Mouse (Mus musculus) lung, embryonic 16.5 days (tissue): ENCODE measurements at regions not wholly inside any gene's neighbourhood (a gene's known extent, or its start where the extent isn't known, plus 50 kb on each side); places are given as distances from the start of the nearest gene placed in this dataset.

Source experiments
- ATAC-seq: fragments of 200-750 bp; cut with Nextera tagmentation; 2 replicates; pipeline ENCODE4 v1.8.0; 2017; ENCODE audit warnings: low read depth, mild to moderate bottlenecking, moderate library complexity
- H3K27ac ChIP-seq: fragments of 300-500 bp; sonication (generic); 2 replicates; pipeline ENCODE4 v1.5.1; 2014; ENCODE audit warnings: mild to moderate bottlenecking, control low read depth, low read length
- H3K27me3 ChIP-seq: fragments of 300-500 bp; sonication (generic); 2 replicates; pipeline ENCODE4 v1.6.1; 2014; ENCODE audit warnings: low read depth, low read length, mixed read lengths; ENCODE audit not compliant: control insufficient read depth, insufficient read depth
- H3K36me3 ChIP-seq: fragments of 300-500 bp; sonication (generic); 2 replicates; pipeline ENCODE4 v1.6.1; 2014; ENCODE audit warnings: low read length; ENCODE audit not compliant: control insufficient read depth, insufficient read depth
- H3K4me1 ChIP-seq: fragments of 300-500 bp; sonication (generic); replicated peaks from 2 replicates; pipeline ENCODE4 v1.6.1; 2014; ENCODE audit warnings: low read length, mixed read lengths; ENCODE audit not compliant: control insufficient read depth, insufficient read depth
- H3K4me2 ChIP-seq: fragments of 300-500 bp; sonication (generic); 2 replicates; pipeline ENCODE4 v1.6.1; 2014; ENCODE audit warnings: low read depth, low read length, control low read depth
- H3K4me3 ChIP-seq: fragments of 300-500 bp; sonication (generic); 2 replicates; pipeline ENCODE4 v1.5.1; 2014; ENCODE audit warnings: mild to moderate bottlenecking, low read length, control low read depth
- H3K9ac ChIP-seq: fragments of 300-500 bp; sonication (generic); 2 replicates; pipeline ENCODE4 v1.6.1; 2014; ENCODE audit warnings: low read length, control low read depth
- H3K9me3 ChIP-seq: fragments of 300-500 bp; sonication (generic); 2 replicates; pipeline ENCODE4 v1.6.1; 2016; ENCODE audit warnings: low read length; ENCODE audit not compliant: control insufficient read depth
- WGBS: fragments of 180-500 bp; shearing (Covaris S2); extraction: QIAGEN DNeasy Blood & Tissue Kit; methylation state at CpG from one replicate; pipeline ENCODE4 v1.1.7; 2014; 5-methylcytosine and 5-hydroxymethylcytosine counted together

DNA sequence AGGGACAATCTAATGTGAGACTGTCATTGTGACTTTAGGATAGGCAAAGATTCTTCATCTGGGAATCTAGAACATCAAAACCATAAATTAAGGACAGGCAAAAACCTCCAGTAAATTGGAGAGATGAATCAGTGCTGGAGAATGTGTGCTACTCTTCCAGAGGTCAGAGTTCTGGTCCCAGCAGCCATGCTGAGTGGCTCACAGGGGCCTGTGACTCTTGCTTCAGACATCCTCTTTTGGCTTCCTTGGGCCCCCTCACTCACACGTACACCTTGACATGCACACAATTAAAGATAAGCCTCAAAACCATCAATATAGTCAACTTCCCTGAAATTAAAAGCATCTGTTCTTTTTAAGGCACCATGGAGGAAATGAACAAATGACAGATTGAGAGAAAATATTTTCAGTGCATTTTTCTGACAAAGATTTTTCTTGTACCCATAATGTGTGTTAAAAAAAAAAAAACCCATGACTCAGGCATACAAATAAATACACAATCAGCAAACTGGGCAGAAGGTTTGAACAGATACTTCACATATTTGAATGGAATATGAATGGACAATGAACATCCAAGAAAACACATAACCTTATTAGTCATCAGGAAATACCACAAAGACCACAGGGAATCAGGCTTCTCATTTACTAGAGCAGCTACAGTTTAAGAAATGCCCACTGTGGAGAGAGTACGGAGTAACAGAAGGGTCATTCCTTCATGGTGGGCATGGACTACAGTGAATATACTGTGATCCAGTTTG, 108.5 kb upstream of the Fstl4 start:
- no peak overlapping the region for H3K27ac ChIP-seq
- no peak overlapping the region for H3K4me3 ChIP-seq
- no peak overlapping the region for H3K4me2 ChIP-seq
- no peaks in the 10 kb centered on the region for H3K9me3 ChIP-seq
- H3K9ac ChIP-seq, result no peak overlapping the region
- H3K36me3 ChIP-seq, result no peaks in the 10 kb centered on the region
- no peak for ATAC-seq
- no peaks in the 10 kb centered on the region for H3K27me3 ChIP-seq
- no peaks in the 10 kb centered on the region for H3K4me1 ChIP-seq
- 51% methylated on average over 2 of the region's 2 CpGs for WGBS

DNA sequence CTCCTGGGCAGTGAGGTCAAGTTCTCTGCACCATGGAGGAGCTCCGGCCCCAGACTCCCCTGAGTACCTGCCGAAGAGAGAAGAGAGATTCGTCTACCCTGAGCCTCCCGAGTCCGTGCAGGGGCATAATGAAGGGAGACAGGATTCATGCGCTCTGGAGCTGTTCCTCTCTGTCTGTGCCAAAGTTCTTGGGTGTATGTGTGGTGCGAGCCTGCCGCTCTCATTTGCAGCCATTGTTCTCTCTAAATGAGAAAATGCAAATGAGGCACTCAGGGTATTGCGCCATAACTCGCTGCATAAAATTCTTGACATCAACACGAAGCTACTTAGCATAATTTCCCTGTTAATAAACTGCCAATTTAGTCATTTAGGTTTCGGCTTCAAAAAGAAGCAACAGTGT, 103.2 kb upstream of the Fstl4 start:
- ATAC-seq, result no peak
- no peaks in the 10 kb centered on the region for H3K27me3 ChIP-seq
- H3K27ac ChIP-seq, result no peak overlapping the region
- WGBS, result 77% methylated on average over 12 of the region's 12 CpGs
- no peaks in the 10 kb centered on the region for H3K9me3 ChIP-seq
- H3K4me2 ChIP-seq, result no peak overlapping the region
- no peaks in the 10 kb centered on the region for H3K36me3 ChIP-seq
- H3K4me1 ChIP-seq, result no peaks in the 10 kb centered on the region
- no peak overlapping the region for H3K4me3 ChIP-seq
- no peak overlapping the region for H3K9ac ChIP-seq

DNA sequence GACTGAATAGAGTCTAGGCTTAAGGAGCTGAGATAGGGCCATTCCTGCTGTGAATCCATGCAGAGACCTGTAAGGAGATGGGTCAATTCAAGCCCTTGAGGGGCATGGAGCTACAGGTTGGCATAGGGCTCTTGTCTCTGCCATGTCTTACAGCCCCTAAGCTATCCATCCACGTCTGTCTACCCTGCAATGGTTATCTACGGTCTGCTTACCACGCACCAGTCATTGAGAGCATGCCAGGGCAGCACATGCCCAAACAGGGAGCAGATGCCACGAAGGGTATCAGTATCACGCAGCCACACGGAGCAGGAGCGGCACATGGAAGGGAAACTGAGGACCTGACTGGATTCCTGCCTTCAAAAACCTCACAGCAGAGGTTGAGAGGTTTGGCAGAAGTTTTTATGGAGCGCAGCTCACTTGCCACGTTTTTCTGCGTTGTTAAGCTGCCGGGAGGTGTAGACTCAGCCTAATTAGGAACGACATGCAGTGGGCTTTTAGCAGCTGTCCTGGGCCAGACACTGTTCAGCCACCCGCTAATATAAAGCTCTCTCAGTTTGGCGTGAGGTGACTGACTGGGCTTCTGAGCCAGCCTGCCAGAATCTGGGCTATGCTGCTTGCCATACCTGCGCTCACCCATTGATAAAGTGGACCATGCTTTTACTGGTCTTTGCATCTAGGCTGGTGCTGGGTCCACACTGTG, 102.4 kb upstream of the Fstl4 start:
- Histone ChIP-seq H3K9me3 (no peaks in the 10 kb centered on the region), H3K27me3 (no peaks in the 10 kb centered on the region), H3K4me2 (no peak overlapping the region), H3K9ac (no peak overlapping the region), H3K36me3 (no peaks in the 10 kb centered on the region), H3K4me3 (no peak overlapping the region), H3K27ac (no peak overlapping the region), H3K4me1 (no peaks in the 10 kb centered on the region)
- no peak for ATAC-seq
- 82% methylated on average over 15 of the region's 15 CpGs for WGBS

DNA sequence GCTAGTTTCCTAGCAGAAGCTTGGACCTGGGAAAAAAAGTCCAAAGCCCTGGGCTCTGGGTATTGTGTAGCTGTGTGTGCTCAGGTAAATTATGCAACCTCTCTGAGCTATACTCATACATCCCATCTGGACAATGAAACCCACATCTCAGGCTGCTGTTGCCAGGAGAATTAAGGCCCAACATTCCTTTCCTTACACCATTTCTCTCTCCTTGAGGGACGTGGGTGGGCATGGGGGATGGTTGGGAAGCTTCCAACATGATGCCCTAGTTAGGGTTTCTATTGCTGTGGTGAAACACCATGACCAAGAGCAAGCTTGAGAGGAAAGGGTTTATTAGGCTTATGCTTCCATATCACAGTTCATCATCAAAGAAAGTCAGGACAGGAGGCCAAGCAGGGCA, 99.1 kb upstream of the Fstl4 start:
- Histone ChIP-seq H3K27me3 (no peaks in the 10 kb centered on the region), H3K27ac (no peak overlapping the region), H3K4me3 (no peak overlapping the region), H3K9me3 (no peaks in the 10 kb centered on the region), H3K36me3 (no peaks in the 10 kb centered on the region), H3K9ac (no peak overlapping the region), H3K4me2 (no peak overlapping the region), H3K4me1 (no peaks in the 10 kb centered on the region)
- no peak for ATAC-seq
- 57% methylated on average over 1 of the region's 1 CpGs for WGBS

DNA sequence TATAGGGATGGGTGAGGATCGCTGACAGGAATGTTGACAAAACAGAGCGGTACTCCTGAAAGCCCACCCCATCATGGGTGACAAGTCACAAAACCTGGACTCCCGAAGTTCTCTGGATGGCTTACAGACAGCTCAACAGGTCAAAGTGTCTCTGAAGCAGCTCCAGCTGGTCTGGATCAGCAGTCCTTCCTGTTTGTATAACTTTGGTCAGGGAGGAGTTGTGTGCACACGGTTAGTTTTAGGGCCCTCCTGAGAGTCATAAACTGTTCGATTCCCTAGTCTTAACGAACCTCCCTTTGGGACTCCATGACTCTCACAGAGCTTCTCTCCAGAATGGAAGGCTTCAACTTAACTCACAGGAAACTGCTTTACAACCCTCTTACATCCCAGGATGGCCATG, 89.4 kb upstream of the Fstl4 start:
- Histone ChIP-seq H3K27me3 (no peaks in the 10 kb centered on the region), H3K36me3 (no peaks in the 10 kb centered on the region), H3K27ac (no peak overlapping the region), H3K4me3 (no peak overlapping the region), H3K4me2 (no peak overlapping the region), H3K4me1 (no peaks in the 10 kb centered on the region), H3K9me3 (no peaks in the 10 kb centered on the region), H3K9ac (no peak overlapping the region)
- WGBS, result 51% methylated on average over 6 of the region's 6 CpGs
- no peak for ATAC-seq

DNA sequence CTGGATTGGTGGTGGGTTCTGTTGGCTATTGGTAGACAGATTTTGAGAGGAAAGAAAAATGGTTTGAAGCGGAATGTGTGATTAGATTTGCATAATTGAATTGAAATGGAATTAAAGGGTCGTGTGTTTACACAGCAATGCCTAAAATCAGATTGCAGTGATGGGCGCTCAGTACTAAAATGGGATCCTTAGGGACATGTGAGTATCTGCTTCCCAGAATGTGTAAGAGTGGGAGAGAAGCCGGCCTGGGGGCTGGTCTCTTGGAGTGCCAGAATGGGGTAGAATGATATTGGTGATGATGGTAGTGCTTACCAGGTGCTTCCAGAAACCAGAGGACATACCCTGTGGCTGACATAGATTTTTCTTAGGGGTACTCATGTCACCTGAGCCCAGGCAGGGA, 86.2 kb upstream of the Fstl4 start:
- Histone ChIP-seq H3K4me3 (no peak overlapping the region), H3K36me3 (no peaks in the 10 kb centered on the region), H3K9ac (no peak overlapping the region), H3K4me1 (no peaks in the 10 kb centered on the region), H3K4me2 (no peak overlapping the region), H3K27ac (no peak overlapping the region), H3K9me3 (peaks cover 3% of the 10 kb centered on the region; the same call in 1 of the 2 replicates), H3K27me3 (no peaks in the 10 kb centered on the region)
- ATAC-seq, result no peak
- 82% methylated on average over 4 of the region's 4 CpGs for WGBS

DNA sequence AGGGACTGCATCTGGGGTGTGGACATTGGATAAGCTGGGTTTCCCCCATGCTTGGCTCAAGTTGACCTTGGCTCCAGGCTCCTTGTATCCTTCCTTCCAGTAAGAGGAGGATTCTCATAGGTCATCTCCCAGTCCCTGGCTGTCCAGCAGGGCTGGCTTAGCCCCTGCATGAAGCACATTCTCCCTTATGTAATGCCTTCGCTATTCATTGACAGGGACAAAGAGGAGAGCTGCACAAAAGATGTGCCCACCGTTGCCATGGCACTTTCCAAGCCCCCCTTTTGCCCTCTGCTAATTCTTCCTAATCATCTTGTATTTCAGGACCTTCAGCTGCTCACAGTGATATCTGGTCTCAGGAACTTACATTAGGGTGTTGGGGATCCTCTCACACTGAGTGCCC, 79.0 kb upstream of the Fstl4 start:
- H3K27me3 ChIP-seq, result no peaks in the 10 kb centered on the region
- no peaks in the 10 kb centered on the region for H3K4me1 ChIP-seq
- no peaks in the 10 kb centered on the region for H3K36me3 ChIP-seq
- H3K27ac ChIP-seq, result no peak overlapping the region
- no peak overlapping the region for H3K4me3 ChIP-seq
- H3K4me2 ChIP-seq, result no peak overlapping the region
- ATAC-seq, result no peak
- 85% methylated on average over 2 of the region's 2 CpGs for WGBS
- peaks cover 3% of the 10 kb centered on the region; the same call in 1 of the 2 replicates for H3K9me3 ChIP-seq
- H3K9ac ChIP-seq, result no peak overlapping the region

DNA sequence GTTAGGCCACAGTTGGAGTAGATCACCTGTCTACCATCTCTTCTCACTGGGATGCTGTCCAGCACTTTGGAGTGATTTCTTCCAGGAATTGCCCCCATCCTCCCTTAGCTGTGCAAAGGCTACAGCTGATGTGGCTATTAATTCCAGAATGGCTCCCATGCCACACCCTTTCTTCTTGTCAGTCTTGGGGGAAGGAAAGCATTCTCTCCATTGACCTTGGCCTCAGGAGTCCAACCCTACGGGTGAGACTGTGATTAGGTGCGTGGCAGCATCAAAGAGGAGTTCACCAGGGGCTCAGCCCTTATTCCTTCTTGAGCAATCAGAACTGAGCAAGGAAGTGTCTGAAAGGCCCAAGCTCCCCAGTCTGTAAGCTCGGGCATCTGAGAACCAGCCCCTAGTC, 71.7 kb upstream of the Fstl4 start:
- no peak for ATAC-seq
- Histone ChIP-seq H3K27me3 (no peaks in the 10 kb centered on the region), H3K27ac (no peak overlapping the region), H3K4me2 (no peak overlapping the region), H3K9ac (no peak overlapping the region), H3K4me1 (no peaks in the 10 kb centered on the region), H3K4me3 (no peak overlapping the region), H3K9me3 (no peaks in the 10 kb centered on the region), H3K36me3 (no peaks in the 10 kb centered on the region)
- 58% methylated on average over 3 of the region's 3 CpGs for WGBS

DNA sequence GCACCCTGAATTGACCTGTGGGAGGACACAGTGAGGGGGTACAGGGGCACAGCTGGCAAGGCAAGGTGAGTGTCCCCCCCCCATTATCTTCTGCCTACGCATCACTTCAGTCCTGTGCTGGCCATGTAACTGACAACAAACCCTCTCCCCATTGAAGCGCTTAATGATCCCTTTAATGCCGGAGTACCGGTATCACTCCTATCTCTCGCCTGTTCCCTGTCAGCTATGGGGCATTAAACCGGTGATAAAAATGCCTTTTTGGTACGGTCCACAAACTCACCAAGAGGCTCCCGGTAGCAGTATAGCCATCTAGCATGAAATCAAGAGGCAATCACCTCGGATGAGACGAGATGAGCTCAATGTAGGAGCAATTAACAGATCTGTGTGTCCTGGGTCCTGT, 62.8 kb upstream of the Fstl4 start:
- Histone ChIP-seq H3K9ac (no peak overlapping the region), H3K4me3 (no peak overlapping the region), H3K27me3 (no peaks in the 10 kb centered on the region), H3K36me3 (no peaks in the 10 kb centered on the region), H3K4me2 (no peak overlapping the region), H3K4me1 (no peaks in the 10 kb centered on the region), H3K9me3 (no peaks in the 10 kb centered on the region), H3K27ac (no peak overlapping the region)
- WGBS, result 80% methylated on average over 10 of the region's 10 CpGs
- no peak for ATAC-seq
